Mouse (Mus musculus) kidney, adult 8-10 months (tissue): Measurements from ENCODE around the gene Adgrg1.
A peak's percentile ranks its signal among the peaks of the same experiment; 100 is the strongest.

Experiments used
- DNase-seq, 2 experiments: peaks; one replicate each; pipeline ENCODE4 v3.0.0; 2022

The Adgrg1 gene

GRCm38 (mm10) chr8:95041883-95042784, 67.6 kb downstream of the Adgrg1 start:
- peak; percentile 31 to 50 for DNase-seq

- DNase-seq, result no peak
These were observed 70.3 kb downstream of the Adgrg1 start for GRCm38 (mm10) chr8:95044811-95045210.

- DNase-seq, result no peak
These were observed 72.4 kb downstream of the Adgrg1 start for GRCm38 (mm10) chr8:95046982-95047381.

- no peak for DNase-seq
These were observed 73.5 kb downstream of the Adgrg1 start for GRCm38 (mm10) chr8:95047884-95048680.

GRCm38 (mm10) chr8:95049636-95050035, 75.1 kb downstream of the Adgrg1 start:
- DNase-seq, result no peak

GRCm38 (mm10) chr8:95054438-95054837, 79.9 kb downstream of the Adgrg1 start:
- no peak for DNase-seq

- no peak for DNase-seq
These were observed 80.5 kb downstream of the Adgrg1 start, which contains the start of gene Drc7 for GRCm38 (mm10) chr8:95054927-95055510. Gene Drc7, plus strand, starts transcription at chr8:95055103.

GRCm38 (mm10) chr8:95056414-95056813, 81.9 kb downstream of the Adgrg1 start:
- DNase-seq, result no peak

- DNase-seq, result no peak
These were observed 84.1 kb downstream of the Adgrg1 start for GRCm38 (mm10) chr8:95058661-95059060.

- no peak for DNase-seq
These were observed 85.4 kb downstream of the Adgrg1 start for GRCm38 (mm10) chr8:95059812-95060533.
